Mouse (Mus musculus): ENCODE data around the gene Ggt1.
"Not testable (repeated sequence)": the region's sequence is repeated elsewhere in the genome, so short reads cannot be mapped to it uniquely, and the experiment has no call there.

The Ggt1 gene

DNA sequence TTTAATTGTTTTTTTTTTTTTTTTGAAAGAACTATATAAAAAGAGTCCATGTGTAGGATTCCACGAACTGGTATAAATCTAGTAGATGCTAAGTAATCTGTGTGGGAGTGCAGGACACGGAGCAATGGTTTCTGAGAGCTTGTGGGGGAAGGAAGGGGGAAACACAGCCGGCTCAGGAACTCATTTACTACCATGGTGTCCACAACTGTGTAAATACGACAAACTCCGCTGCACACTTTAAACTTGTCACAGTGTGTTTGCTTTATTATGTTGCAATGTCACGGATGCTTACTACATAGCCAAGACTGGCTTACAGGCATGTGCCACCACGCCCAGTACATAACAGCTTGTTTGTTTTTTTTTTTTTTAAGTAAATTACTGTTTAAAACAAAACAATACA is 11.5 kb upstream of the Ggt1 start:
- DNase-seq (ENCODE audit: low read depth) = no peak

- DNase-seq (ENCODE audit: low read depth) = no peak
Observed at GRCm38 (mm10) chr10:75551175-75551574, 10.2 kb upstream of the Ggt1 start.

- no peak for DNase-seq (ENCODE audit: low read depth)
Observed at GRCm38 (mm10) chr10:75552106-75552505, 9.3 kb upstream of the Ggt1 start.

GRCm38 (mm10) chr10:75552701-75553450 is 8.5 kb upstream of the Ggt1 start:
- no peak for DNase-seq (ENCODE audit: low read depth)

GRCm38 (mm10) chr10:75554090-75554489 is 7.3 kb upstream of the Ggt1 start:
- DNase-seq (ENCODE audit: low read depth) = no peak

GRCm38 (mm10) chr10:75555557-75555956 is 5.8 kb upstream of the Ggt1 start:
- no peak for DNase-seq (ENCODE audit: low read depth)

GRCm38 (mm10) chr10:75556026-75556425 is 5.4 kb upstream of the Ggt1 start:
- DNase-seq (ENCODE audit: low read depth) = no peak

- no peak for DNase-seq (ENCODE audit: low read depth)
Observed at GRCm38 (mm10) chr10:75558515-75558914, 2.9 kb upstream of the Ggt1 start.

- DNase-seq (ENCODE audit: low read depth) = no peak
Observed at GRCm38 (mm10) chr10:75559041-75559675, 2.2 kb upstream of the Ggt1 start.

DNA sequence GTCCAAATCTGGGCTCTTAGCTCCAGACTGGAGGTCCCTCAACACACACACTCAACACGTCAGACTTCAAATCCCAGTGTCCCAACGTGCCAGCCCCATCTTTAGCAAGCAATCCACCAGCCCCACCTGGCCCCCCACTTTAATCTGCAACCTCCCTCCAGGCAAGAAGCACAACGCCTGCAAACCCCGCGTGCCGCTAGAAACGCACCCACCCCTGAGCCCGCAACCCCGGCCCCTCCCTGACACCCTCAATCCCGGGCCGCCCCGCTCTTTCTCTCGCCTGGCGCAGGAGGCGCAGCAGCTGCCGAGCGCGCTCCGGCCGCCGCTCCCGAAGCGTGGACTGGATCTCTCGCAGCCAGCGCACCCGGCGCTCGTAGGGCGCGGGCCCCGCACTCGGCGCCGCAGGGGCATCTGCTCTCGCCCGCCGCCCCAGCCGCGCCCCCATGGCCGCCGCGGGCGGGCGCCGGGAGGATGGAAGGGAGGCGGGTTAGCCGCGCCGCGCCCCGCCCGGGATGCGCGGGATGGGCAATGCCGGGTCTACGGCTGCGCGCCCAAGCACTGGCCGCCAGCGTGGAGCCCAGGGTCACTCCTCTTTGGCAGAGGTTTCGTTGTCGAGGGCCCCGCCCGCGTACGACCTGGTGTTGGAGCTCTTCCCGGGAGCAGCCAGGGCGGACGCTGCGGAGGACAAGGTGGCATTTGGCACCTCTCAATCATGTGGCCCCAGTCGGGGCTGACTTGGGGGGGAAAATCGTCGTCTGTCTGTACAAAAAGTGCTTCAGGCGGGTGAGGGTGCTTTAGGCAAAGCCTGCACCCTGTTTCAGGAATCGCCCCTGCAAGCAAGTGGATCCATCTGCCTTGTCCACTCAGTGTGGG is 1.5 kb upstream of the Ggt1 start, which contains the start of gene Lrrc75b:
TSS of gene Lrrc75b (minus strand) at position 655 of the 873 bp plus-strand sequence.
- DNase-seq (ENCODE audit: low read depth) = peak; percentile 45

- DNase-seq (ENCODE audit: low read depth) = no peak
Observed at GRCm38 (mm10) chr10:75560549-75560899, 880 bp upstream of the Ggt1 start.

- no peak for DNase-seq (ENCODE audit: low read depth)
Observed at GRCm38 (mm10) chr10:75562596-75562995, 1.2 kb downstream of the Ggt1 start.

GRCm38 (mm10) chr10:75564687-75565265 is 3.4 kb downstream of the Ggt1 start:
- DNase-seq (ENCODE audit: low read depth) = no peak

DNA sequence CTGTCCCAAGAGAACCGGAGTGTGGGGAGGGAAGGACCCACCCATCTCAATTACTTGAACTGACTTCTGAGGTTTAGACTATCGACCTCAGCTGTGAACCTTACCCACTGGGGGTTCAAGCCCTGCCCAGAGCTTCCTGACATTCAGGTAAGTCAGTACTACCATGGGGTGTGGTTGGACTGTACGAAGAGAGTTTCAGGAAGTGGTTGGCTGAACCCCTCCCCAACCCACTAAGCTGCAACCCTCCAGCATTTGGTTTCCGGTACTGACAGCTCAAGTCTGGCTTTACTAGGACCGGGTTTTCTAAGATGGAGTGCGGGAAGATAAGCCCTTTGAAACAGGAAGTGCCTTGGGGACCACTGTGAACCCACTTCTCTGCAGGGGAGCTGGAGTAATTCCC is 4.0 kb downstream of the Ggt1 start:
- peak; percentile 85 for DNase-seq (ENCODE audit: low read depth)

GRCm38 (mm10) chr10:75565906-75566305 is 4.5 kb downstream of the Ggt1 start:
- DNase-seq (ENCODE audit: low read depth) = no peak

- DNase-seq (ENCODE audit: low read depth) = peak; percentile 49
Observed at GRCm38 (mm10) chr10:75566321-75566720, 4.9 kb downstream of the Ggt1 start.

- not testable (repeated sequence) for DNase-seq (ENCODE audit: low read depth)
Observed at GRCm38 (mm10) chr10:75566765-75567164, 5.4 kb downstream of the Ggt1 start.

- DNase-seq (ENCODE audit: low read depth) = no peak
Observed at GRCm38 (mm10) chr10:75568029-75568428, 6.6 kb downstream of the Ggt1 start.

GRCm38 (mm10) chr10:75568441-75568840 is 7.0 kb downstream of the Ggt1 start:
- no peak for DNase-seq (ENCODE audit: low read depth)

GRCm38 (mm10) chr10:75568851-75569250 is 7.4 kb downstream of the Ggt1 start:
- no peak for DNase-seq (ENCODE audit: low read depth)

- no peak for DNase-seq (ENCODE audit: low read depth)
Observed at GRCm38 (mm10) chr10:75570981-75571657, 9.7 kb downstream of the Ggt1 start.

DNA sequence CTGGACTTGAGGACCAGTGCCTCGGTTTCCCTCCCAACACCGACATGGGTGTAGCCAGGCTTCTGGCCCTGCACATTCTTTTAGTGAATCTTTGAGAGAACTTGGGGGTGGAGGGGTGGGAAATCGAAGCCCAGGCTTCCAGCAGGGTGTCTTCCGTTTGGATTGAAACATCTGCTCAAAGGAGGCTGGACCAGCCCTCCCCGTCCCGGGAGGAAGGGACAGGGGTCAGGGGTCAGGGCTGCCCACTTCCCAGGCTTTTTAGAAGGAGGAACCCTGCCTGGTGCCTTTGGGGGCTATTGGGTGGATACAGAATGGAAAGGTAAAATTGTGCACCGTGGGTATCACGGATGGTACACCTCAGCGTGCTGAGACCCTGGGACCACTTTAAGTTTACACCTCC is 10.5 kb downstream of the Ggt1 start:
- DNase-seq (ENCODE audit: low read depth) = no peak

All from naive thymus-derived CD4-positive, alpha-beta T cell, adult 2 months (primary cell).